Mouse (Mus musculus) bone marrow macrophage, adult 2 months (primary cell): Measurements from ENCODE around the gene Fes. TPM values are rescaled to one million over a fixed set of nuclear protein-coding genes. Genes with fewer than 3 reads are reported as not detected.
A peak's percentile ranks its signal among the peaks of the same experiment; 100 is the strongest.

Experiments used
- H3K27ac ChIP-seq: 2 replicates; pipeline ENCODE4 v1.5.1; 2012; ENCODE audit warnings: low read depth, low read length; ENCODE audit not compliant: insufficient read depth
- H3K4me1 ChIP-seq: 2 replicates; pipeline ENCODE4 v1.6.1; 2012; ENCODE audit warnings: low read length; ENCODE audit not compliant: control insufficient read depth, insufficient read depth
- H3K4me3 ChIP-seq: 2 replicates; pipeline ENCODE4 v1.5.1; 2012; ENCODE audit warnings: mild to moderate bottlenecking, low read length, moderate library complexity; ENCODE audit not compliant: insufficient read depth
- CTCF ChIP-seq: IDR thresholded peaks from 2 replicates; pipeline ENCODE4 v1.5.1; 2012; ENCODE audit warnings: low read depth, mild to moderate bottlenecking, low read length, moderate library complexity
- POLR2A ChIP-seq: IDR thresholded peaks from 2 replicates; pipeline ENCODE4 v1.6.1; 2012; ENCODE audit warnings: mild to moderate bottlenecking, low read depth, low read length, borderline replicate concordance
- polyA plus RNA-seq: library from polyadenylated mRNA; stranded (reverse); fragments of >200 nt; gene quantifications from 2 replicates; pipeline ENCODE4 v1.2.4, GENCODE M21; 2012; ENCODE audit not compliant: missing spikeins, insufficient read depth, insufficient read length

Fes gene
- polyA plus RNA-seq, 1 experiment: 238 TPM

- H3K4me1 ChIP-seq: peaks cover 27% of the 10 kb centered on the region
- peak overlapping the region; percentile 78 for H3K4me3 ChIP-seq
- H3K27ac ChIP-seq: peak overlapping the region; percentile 85
- no peak for TF ChIP-seq POLR2A
- TF ChIP-seq CTCF: no peak
Measured at GRCm38 (mm10) chr7:80369967-80370431, 17.7 kb downstream of the Fes start.

- Histone ChIP-seq H3K4me1 (peaks cover 22% of the 10 kb centered on the region), H3K27ac (peak overlapping the region; percentile 85), H3K4me3 (peak overlapping the region; percentile 78)
- TF ChIP-seq CTCF: no peak
- no peak for TF ChIP-seq POLR2A
Measured at GRCm38 (mm10) chr7:80369461-80369860, 18.3 kb downstream of the Fes start.

- H3K4me3 ChIP-seq: peak overlapping the region; percentile 78
- peaks cover 18% of the 10 kb centered on the region for H3K4me1 ChIP-seq
- TF ChIP-seq CTCF (no peak), POLR2A (no peak)
Measured at GRCm38 (mm10) chr7:80368635-80369421, 18.9 kb downstream of the Fes start.

GRCm38 (mm10) chr7:80368009-80368408, 19.7 kb downstream of the Fes start:
- Histone ChIP-seq H3K4me1 (peaks cover 13% of the 10 kb centered on the region), H3K27ac (peak overlapping the region; percentile 85; the same call in 1 of the 2 replicates), H3K4me3 (peak overlapping the region; percentile 35; the same call in 1 of the 2 replicates)
- TF ChIP-seq CTCF (no peak), POLR2A (no peak)

More at GRCm38 (mm10) chr7:80368635-80369421, 18.9 kb downstream of the Fes start:
- peak overlapping the region; percentile 85 for H3K27ac ChIP-seq

- Histone ChIP-seq H3K4me3 (no peak overlapping the region), H3K27ac (no peak overlapping the region), H3K4me1 (peaks cover 13% of the 10 kb centered on the region)
- TF ChIP-seq POLR2A: no peak
- no peak for TF ChIP-seq CTCF
Measured at GRCm38 (mm10) chr7:80367232-80367631, 20.5 kb downstream of the Fes start.

- TF ChIP-seq POLR2A (no peak), CTCF (no peak)
- H3K27ac ChIP-seq: no peak overlapping the region
- peaks cover 13% of the 10 kb centered on the region for H3K4me1 ChIP-seq
- no peak overlapping the region for H3K4me3 ChIP-seq
Measured at GRCm38 (mm10) chr7:80365759-80366158, 22.0 kb downstream of the Fes start.

GRCm38 (mm10) chr7:80360435-80360834, 27.3 kb downstream of the Fes start:
- no peak for TF ChIP-seq CTCF
- TF ChIP-seq POLR2A: no peak
- no peak overlapping the region for H3K27ac ChIP-seq
- no peaks in the 10 kb centered on the region for H3K4me1 ChIP-seq
- no peak overlapping the region for H3K4me3 ChIP-seq

- TF ChIP-seq POLR2A: no peak
- no peak for TF ChIP-seq CTCF
- Histone ChIP-seq H3K4me3 (no peak overlapping the region), H3K4me1 (peaks cover 6% of the 10 kb centered on the region), H3K27ac (no peak overlapping the region)
Measured at GRCm38 (mm10) chr7:80358039-80358438, 29.7 kb downstream of the Fes start.

GRCm38 (mm10) chr7:80357156-80357555, 30.6 kb downstream of the Fes start:
- TF ChIP-seq CTCF (no peak), POLR2A (no peak)
- Histone ChIP-seq H3K27ac (no peak overlapping the region), H3K4me3 (no peak overlapping the region), H3K4me1 (peaks cover 6% of the 10 kb centered on the region)

GRCm38 (mm10) chr7:80356351-80356750, 31.4 kb downstream of the Fes start:
- no peak overlapping the region for H3K4me3 ChIP-seq
- H3K27ac ChIP-seq: no peak overlapping the region
- no peak for TF ChIP-seq CTCF
- no peak for TF ChIP-seq POLR2A
- H3K4me1 ChIP-seq: peaks cover 6% of the 10 kb centered on the region

- no peak overlapping the region for H3K27ac ChIP-seq
- H3K4me1 ChIP-seq: peaks cover 6% of the 10 kb centered on the region
- no peak overlapping the region for H3K4me3 ChIP-seq
- TF ChIP-seq POLR2A: no peak
- TF ChIP-seq CTCF: no peak
Measured at GRCm38 (mm10) chr7:80352920-80353319, 34.8 kb downstream of the Fes start.
